Mouse (Mus musculus): Measurements from ENCODE around the gene Midn. TPM values are rescaled to one million over a fixed set of nuclear protein-coding genes. Genes with fewer than 3 reads are reported as not detected.

Midn gene
- polyA plus RNA-seq, 1 experiment from 2014 or later = 37.0 TPM

- no peak overlapping the region for H3K27ac ChIP-seq (replicated peaks; ENCODE audit: low read depth, low read length)
- H3K9ac ChIP-seq (ENCODE audit: low read depth, low read length) = peak overlapping the region; percentile 16; the same call in 1 of the 2 replicates
- H3K4me2 ChIP-seq (ENCODE audit: low read depth, low read length) = no peak overlapping the region
- H3K27me3 ChIP-seq (replicated peaks; ENCODE audit: control insufficient read depth, insufficient read depth, low read length) = no peaks in the 10 kb centered on the region
- peaks cover 28% of the 10 kb centered on the region for H3K36me3 ChIP-seq (ENCODE audit: control insufficient read depth, insufficient read depth, low read length)
- no peak for DNase-seq (ENCODE audit: low spot score)
- no peaks in the 10 kb centered on the region for H3K9me3 ChIP-seq (ENCODE audit: control insufficient read depth, low read length)
- 93% methylated on average over 12 of the region's 12 CpGs for WGBS
- 0 out of 2 replicates have a peak, but pooled peaks cover 4% of the 10 kb centered on the region for H3K4me1 ChIP-seq (ENCODE audit: control insufficient read depth, insufficient read depth, low read length)
- H3K4me3 ChIP-seq (ENCODE audit: low read depth, low read length) = no peak overlapping the region
- ATAC-seq (ENCODE audit: low read depth) = no peak
Measured at GRCm38 (mm10) chr10:80144159-80144558, 3.9 kb upstream of the Midn start.

- DNase-seq (ENCODE audit: low spot score) (no peak), ATAC-seq (ENCODE audit: low read depth) (no peak)
- Histone ChIP-seq H3K36me3 (ENCODE audit: control insufficient read depth, insufficient read depth, low read length) (peaks cover 34% of the 10 kb centered on the region), H3K9ac (ENCODE audit: low read depth, low read length) (no peak overlapping the region), H3K4me3 (ENCODE audit: low read depth, low read length) (no peak overlapping the region), H3K9me3 (ENCODE audit: control insufficient read depth, low read length) (no peaks in the 10 kb centered on the region), H3K4me2 (ENCODE audit: low read depth, low read length) (no peak overlapping the region), H3K27ac (replicated peaks; ENCODE audit: low read depth, low read length) (no peak overlapping the region), H3K27me3 (replicated peaks; ENCODE audit: control insufficient read depth, insufficient read depth, low read length) (no peaks in the 10 kb centered on the region), H3K4me1 (ENCODE audit: control insufficient read depth, insufficient read depth, low read length) (0 out of 2 replicates have a peak, but pooled peaks cover 4% of the 10 kb centered on the region)
- 71% methylated on average over 20 of the region's 20 CpGs for WGBS
Measured at GRCm38 (mm10) chr10:80144864-80145838, 2.9 kb upstream of the Midn start.

GRCm38 (mm10) chr10:80145896-80146295 lies 2.2 kb upstream of the Midn start:
- Histone ChIP-seq H3K27ac (replicated peaks; ENCODE audit: low read depth, low read length) (0 out of 2 replicates have a peak overlapping the region, but pooled peaks have one; percentile 22), H3K9ac (ENCODE audit: low read depth, low read length) (no peak overlapping the region), H3K27me3 (replicated peaks; ENCODE audit: control insufficient read depth, insufficient read depth, low read length) (no peaks in the 10 kb centered on the region), H3K9me3 (ENCODE audit: control insufficient read depth, low read length) (no peaks in the 10 kb centered on the region), H3K36me3 (ENCODE audit: control insufficient read depth, insufficient read depth, low read length) (peaks cover 39% of the 10 kb centered on the region), H3K4me1 (ENCODE audit: control insufficient read depth, insufficient read depth, low read length) (0 out of 2 replicates have a peak, but pooled peaks cover 4% of the 10 kb centered on the region), H3K4me3 (ENCODE audit: low read depth, low read length) (no peak overlapping the region), H3K4me2 (ENCODE audit: low read depth, low read length) (no peak overlapping the region)
- DNase-seq (ENCODE audit: low spot score) (no peak), ATAC-seq (ENCODE audit: low read depth) (no peak)
- 95% methylated on average over 4 of the region's 6 CpGs for WGBS

GRCm38 (mm10) chr10:80146568-80147011 lies 1.5 kb upstream of the Midn start:
- H3K27ac ChIP-seq (replicated peaks; ENCODE audit: low read depth, low read length) = 0 out of 2 replicates have a peak overlapping the region, but pooled peaks have one; percentile 22
- 67% methylated on average over 4 of the region's 4 CpGs for WGBS
- DNase-seq (ENCODE audit: low spot score) (no peak), ATAC-seq (ENCODE audit: low read depth) (no peak)
- no peaks in the 10 kb centered on the region for H3K27me3 ChIP-seq (replicated peaks; ENCODE audit: control insufficient read depth, insufficient read depth, low read length)
- H3K4me1 ChIP-seq (ENCODE audit: control insufficient read depth, insufficient read depth, low read length) = 0 out of 2 replicates have a peak, but pooled peaks cover 4% of the 10 kb centered on the region
- no peak overlapping the region for H3K4me2 ChIP-seq (ENCODE audit: low read depth, low read length)
- H3K4me3 ChIP-seq (ENCODE audit: low read depth, low read length) = no peak overlapping the region
- no peaks in the 10 kb centered on the region for H3K9me3 ChIP-seq (ENCODE audit: control insufficient read depth, low read length)
- H3K36me3 ChIP-seq (ENCODE audit: control insufficient read depth, insufficient read depth, low read length) = peaks cover 44% of the 10 kb centered on the region
- no peak overlapping the region; the same call in 1 of the 2 replicates for H3K9ac ChIP-seq (ENCODE audit: low read depth, low read length)

- Histone ChIP-seq H3K27ac (replicated peaks; ENCODE audit: low read depth, low read length) (peak overlapping the region; percentile 98), H3K27me3 (replicated peaks; ENCODE audit: control insufficient read depth, insufficient read depth, low read length) (no peaks in the 10 kb centered on the region), H3K36me3 (ENCODE audit: control insufficient read depth, insufficient read depth, low read length) (peaks cover 50% of the 10 kb centered on the region), H3K4me1 (ENCODE audit: control insufficient read depth, insufficient read depth, low read length) (peaks cover 8% of the 10 kb centered on the region), H3K4me3 (ENCODE audit: low read depth, low read length) (peak overlapping the region; percentile 85), H3K9me3 (ENCODE audit: control insufficient read depth, low read length) (no peaks in the 10 kb centered on the region), H3K4me2 (ENCODE audit: low read depth, low read length) (peak overlapping the region; percentile 93), H3K9ac (ENCODE audit: low read depth, low read length) (peak overlapping the region; percentile 89; the same call in 1 of the 2 replicates)
- ATAC-seq (ENCODE audit: low read depth) (no peak), DNase-seq (ENCODE audit: low spot score) (no peak)
- 75% methylated on average over 5 of the region's 5 CpGs for WGBS
Measured at GRCm38 (mm10) chr10:80147146-80147718, 840 bp upstream of the Midn start.

GRCm38 (mm10) chr10:80148610-80149290 lies 678 bp downstream of the Midn start:
- peak overlapping the region; percentile 98 for H3K27ac ChIP-seq (replicated peaks; ENCODE audit: low read depth, low read length)
- H3K27me3 ChIP-seq (replicated peaks; ENCODE audit: control insufficient read depth, insufficient read depth, low read length) = no peaks in the 10 kb centered on the region
- ATAC-seq (ENCODE audit: low read depth) (peak; percentile 35), DNase-seq (ENCODE audit: low spot score) (peak; percentile 96)
- H3K36me3 ChIP-seq (ENCODE audit: control insufficient read depth, insufficient read depth, low read length) = peaks cover 60% of the 10 kb centered on the region
- H3K4me1 ChIP-seq (ENCODE audit: control insufficient read depth, insufficient read depth, low read length) = peaks cover 12% of the 10 kb centered on the region
- peak overlapping the region; percentile 89 for H3K9ac ChIP-seq (ENCODE audit: low read depth, low read length)
- WGBS = under 1% methylated on average over 28 of the region's 57 CpGs
- peak overlapping the region; percentile 93 for H3K4me2 ChIP-seq (ENCODE audit: low read depth, low read length)
- peak overlapping the region; percentile 85 for H3K4me3 ChIP-seq (ENCODE audit: low read depth, low read length)
- no peaks in the 10 kb centered on the region for H3K9me3 ChIP-seq (ENCODE audit: control insufficient read depth, low read length)

- H3K36me3 ChIP-seq (ENCODE audit: control insufficient read depth, insufficient read depth, low read length) = peaks cover 60% of the 10 kb centered on the region
- peak; percentile 81 for ATAC-seq (ENCODE audit: low read depth)
- H3K4me2 ChIP-seq (ENCODE audit: low read depth, low read length) = peak overlapping the region; percentile 93
- H3K9ac ChIP-seq (ENCODE audit: low read depth, low read length) = peak overlapping the region; percentile 98
- 0% methylated on average over 38 of the region's 88 CpGs for WGBS
- H3K4me1 ChIP-seq (ENCODE audit: control insufficient read depth, insufficient read depth, low read length) = peaks cover 12% of the 10 kb centered on the region
- peak overlapping the region; percentile 85 for H3K4me3 ChIP-seq (ENCODE audit: low read depth, low read length)
- no peaks in the 10 kb centered on the region for H3K9me3 ChIP-seq (ENCODE audit: control insufficient read depth, low read length)
- H3K27me3 ChIP-seq (replicated peaks; ENCODE audit: control insufficient read depth, insufficient read depth, low read length) = no peaks in the 10 kb centered on the region
- H3K27ac ChIP-seq (replicated peaks; ENCODE audit: low read depth, low read length) = peak overlapping the region; percentile 98
- DNase-seq (ENCODE audit: low spot score) = peak; percentile 99
Measured at GRCm38 (mm10) chr10:80149291-80150225, 1.5 kb downstream of the Midn start.

All from embryonic facial prominence, embryonic 14.5 days (tissue).